Mouse (Mus musculus): Measurements from ENCODE around the gene Fgfbp3.
"Not testable (repeated sequence)": the region's sequence is repeated elsewhere in the genome, so short reads cannot be mapped to it uniquely, and the experiment has no call there.

Fgfbp3 gene

GRCm38 (mm10) chr19:36910424-36911045, 8.9 kb downstream of the Fgfbp3 start:
- in situ Hi-C loops (cut with MboI; ENCODE audit: low sequenced_read_pairs), result no loop called here

DNA sequence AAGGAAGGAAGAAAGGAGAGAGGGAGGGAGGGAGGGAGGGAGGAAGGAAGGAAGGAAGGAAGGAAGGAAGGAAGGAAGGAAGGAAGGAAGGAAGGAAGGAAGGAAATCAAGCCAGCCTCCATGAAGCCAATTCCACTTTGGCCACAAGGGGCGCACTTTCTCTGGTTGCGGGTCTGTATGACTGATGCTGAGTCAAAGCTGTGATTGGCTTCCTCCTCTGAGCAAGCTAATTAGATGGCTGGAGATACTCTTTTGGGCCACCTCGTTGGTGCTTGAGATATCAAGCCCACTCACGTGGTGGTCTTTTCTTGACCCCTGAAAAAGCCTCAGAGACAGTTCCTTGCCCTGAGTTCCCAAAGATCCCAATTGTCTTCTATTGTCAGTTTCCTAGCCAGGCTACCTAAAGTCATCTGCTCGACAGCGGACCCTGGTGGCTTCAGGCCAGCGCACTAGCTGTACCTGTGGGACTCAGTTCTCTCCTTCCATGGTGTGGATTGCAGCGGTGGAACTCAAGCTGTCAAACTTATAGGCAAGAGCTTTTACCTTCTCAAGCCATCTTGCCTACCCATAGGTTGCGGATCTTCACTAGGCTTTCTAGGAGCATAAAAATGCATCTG, 9.6 kb downstream of the Fgfbp3 start:
- in situ Hi-C loops (cut with MboI; ENCODE audit: low sequenced_read_pairs), result no loop called here

GRCm38 (mm10) chr19:36909150-36909549, 10.3 kb downstream of the Fgfbp3 start:
- in situ Hi-C loops (cut with MboI; ENCODE audit: low sequenced_read_pairs), result no loop called here

GRCm38 (mm10) chr19:36904211-36905007, 15.0 kb downstream of the Fgfbp3 start:
- in situ Hi-C loops (cut with MboI; ENCODE audit: low sequenced_read_pairs), result no loop called here

DNA sequence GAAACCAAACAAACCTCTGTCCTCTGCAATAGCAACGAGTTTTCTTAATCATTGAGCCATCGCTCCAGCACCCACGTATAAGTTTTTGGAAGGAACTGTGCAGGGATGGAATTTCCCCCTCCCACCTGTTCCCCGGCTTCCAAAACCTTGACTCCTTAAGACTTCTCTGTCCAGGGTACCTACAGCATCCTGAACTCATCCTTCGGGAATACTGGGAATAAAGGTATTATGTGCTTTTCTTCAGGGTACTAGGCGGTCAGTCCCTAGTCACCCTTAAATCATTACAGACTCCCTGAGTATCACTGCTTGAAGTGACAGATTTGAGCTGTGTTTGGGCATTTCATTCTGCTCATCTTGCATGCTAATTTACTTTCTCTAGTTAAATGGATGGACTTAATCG, 16.0 kb downstream of the Fgfbp3 start:
- in situ Hi-C loops (cut with MboI; ENCODE audit: low sequenced_read_pairs), result no loop called here

DNA sequence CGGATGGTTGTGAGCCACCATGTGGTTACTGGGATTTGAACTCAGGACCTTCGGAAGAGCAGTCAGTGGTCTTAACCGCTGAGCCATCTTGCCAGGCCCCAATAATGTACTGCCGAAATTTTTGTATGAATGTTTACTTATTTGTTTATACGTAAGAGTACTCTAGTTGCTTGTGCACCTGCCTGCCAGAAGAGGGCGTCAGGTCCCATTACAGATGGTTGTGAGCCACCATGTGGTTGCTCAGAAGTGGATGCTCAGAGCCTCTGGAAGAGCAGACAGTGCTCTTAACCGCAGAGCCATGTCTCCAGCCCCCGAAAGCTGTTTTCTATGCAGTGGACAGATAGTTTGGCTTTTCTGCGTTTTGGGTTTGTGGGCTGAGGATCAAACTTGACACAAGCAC, 21.6 kb downstream of the Fgfbp3 start:
- in situ Hi-C loops (cut with MboI; ENCODE audit: low sequenced_read_pairs), result no loop called here

- in situ Hi-C loops (cut with MboI; ENCODE audit: low sequenced_read_pairs), result no loop called here
Measured at GRCm38 (mm10) chr19:36896791-36897569, 22.4 kb downstream of the Fgfbp3 start.

GRCm38 (mm10) chr19:36891746-36892145, 27.7 kb downstream of the Fgfbp3 start:
- in situ Hi-C loops (cut with MboI; ENCODE audit: low sequenced_read_pairs), result no loop called here

DNA sequence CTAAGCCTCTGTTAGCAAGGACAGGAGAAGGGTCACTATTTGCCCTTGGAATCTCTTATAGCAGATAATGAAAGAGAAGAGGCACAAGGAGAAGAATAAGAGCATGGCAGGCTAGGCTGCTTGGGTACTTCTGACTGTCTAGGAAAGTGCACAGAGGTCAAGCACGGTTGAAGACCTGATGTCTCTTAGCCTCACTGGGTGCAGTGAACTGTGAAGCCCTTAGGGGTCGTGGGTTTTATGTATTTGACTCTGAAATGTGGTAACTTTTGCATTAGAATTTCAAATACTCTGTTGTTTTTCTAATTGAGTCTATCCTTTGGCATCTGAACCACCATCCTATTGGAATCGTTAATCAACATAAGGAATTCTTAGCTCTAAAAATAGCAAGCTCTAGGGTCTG, 31.7 kb downstream of the Fgfbp3 start:
- in situ Hi-C loops (cut with MboI; ENCODE audit: low sequenced_read_pairs), result no loop called here

DNA sequence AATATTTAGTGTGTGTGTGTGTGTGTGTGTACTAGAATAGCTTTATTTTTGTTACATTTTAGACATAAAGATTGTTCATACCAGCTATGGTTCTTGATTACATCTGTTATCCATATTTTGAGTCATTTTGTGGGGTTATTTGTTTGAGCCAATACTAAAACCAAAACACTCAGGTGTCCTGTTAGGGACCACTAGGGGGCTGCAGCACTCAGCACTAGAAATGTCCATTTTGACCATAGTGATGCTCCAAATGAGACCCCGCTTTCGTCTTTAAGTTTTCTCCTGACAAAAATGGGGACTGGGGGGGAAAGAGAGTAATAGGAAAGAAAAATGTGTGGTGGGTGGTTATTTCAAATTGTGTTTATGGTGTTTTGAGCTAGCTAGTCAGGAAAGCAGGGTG, 33.1 kb downstream of the Fgfbp3 start:
- in situ Hi-C loops (cut with MboI; ENCODE audit: low sequenced_read_pairs), result no loop called here

- in situ Hi-C loops (cut with MboI; ENCODE audit: low sequenced_read_pairs), result no loop called here
Measured at GRCm38 (mm10) chr19:36883119-36883518, 36.3 kb downstream of the Fgfbp3 start.

GRCm38 (mm10) chr19:36878743-36879495, 40.5 kb downstream of the Fgfbp3 start:
- in situ Hi-C loops (cut with MboI; ENCODE audit: low sequenced_read_pairs), result no loop called here

- in situ Hi-C loops (cut with MboI; ENCODE audit: low sequenced_read_pairs), result no loop called here
Measured at GRCm38 (mm10) chr19:36877329-36877728, 42.1 kb downstream of the Fgfbp3 start.

DNA sequence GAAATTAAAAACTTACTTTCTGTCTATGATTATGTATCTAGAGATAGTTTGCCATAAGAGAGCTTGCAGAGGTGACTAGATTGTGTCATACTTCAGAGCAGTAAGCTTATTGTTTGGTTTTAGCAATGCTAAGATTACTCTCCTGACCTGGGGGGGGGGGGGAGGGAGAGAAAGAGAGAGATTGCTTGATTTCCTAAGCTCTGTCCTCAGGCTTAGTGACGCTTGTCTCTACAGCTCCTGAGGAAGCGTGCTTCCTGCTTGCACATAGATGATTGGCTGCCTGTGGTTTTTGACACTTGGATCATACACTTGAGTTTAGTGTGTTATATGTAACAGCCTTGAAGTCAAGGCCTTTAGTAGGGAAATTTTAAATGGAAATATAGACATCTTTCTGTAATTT, 44.8 kb downstream of the Fgfbp3 start:
- in situ Hi-C loops (cut with MboI; ENCODE audit: low sequenced_read_pairs), result no loop called here

GRCm38 (mm10) chr19:36868675-36869074, 50.7 kb downstream of the Fgfbp3 start:
- in situ Hi-C loops (cut with MboI; ENCODE audit: low sequenced_read_pairs), result not testable (repeated sequence)
